Mouse (Mus musculus) bone marrow macrophage, adult 2 months (primary cell): Measurements from ENCODE around the gene Rbks. TPM values are rescaled to one million over a fixed set of nuclear protein-coding genes. Genes with fewer than 3 reads are reported as not detected.
A peak's percentile ranks its signal among the peaks of the same experiment; 100 is the strongest.
"Not testable (repeated sequence)": the region's sequence is repeated elsewhere in the genome, so short reads cannot be mapped to it uniquely, and the experiment has no call there.

Experiments
- H3K27ac ChIP-seq: 2 replicates; pipeline ENCODE4 v1.5.1; 2012; ENCODE audit warnings: low read depth, low read length; ENCODE audit not compliant: insufficient read depth
- H3K4me1 ChIP-seq: 2 replicates; pipeline ENCODE4 v1.6.1; 2012; ENCODE audit warnings: low read length; ENCODE audit not compliant: control insufficient read depth, insufficient read depth
- H3K4me3 ChIP-seq: 2 replicates; pipeline ENCODE4 v1.5.1; 2012; ENCODE audit warnings: mild to moderate bottlenecking, low read length, moderate library complexity; ENCODE audit not compliant: insufficient read depth
- CTCF ChIP-seq: IDR thresholded peaks from 2 replicates; pipeline ENCODE4 v1.5.1; 2012; ENCODE audit warnings: low read depth, mild to moderate bottlenecking, low read length, moderate library complexity
- POLR2A ChIP-seq: IDR thresholded peaks from 2 replicates; pipeline ENCODE4 v1.6.1; 2012; ENCODE audit warnings: mild to moderate bottlenecking, low read depth, low read length, borderline replicate concordance
- polyA plus RNA-seq: library from polyadenylated mRNA; stranded (reverse); fragments of >200 nt; gene quantifications from 2 replicates; pipeline ENCODE4 v1.2.4, GENCODE M21; 2012; ENCODE audit not compliant: missing spikeins, insufficient read depth, insufficient read length

Gene Rbks
- polyA plus RNA-seq, 1 experiment: 12.3 TPM

DNA sequence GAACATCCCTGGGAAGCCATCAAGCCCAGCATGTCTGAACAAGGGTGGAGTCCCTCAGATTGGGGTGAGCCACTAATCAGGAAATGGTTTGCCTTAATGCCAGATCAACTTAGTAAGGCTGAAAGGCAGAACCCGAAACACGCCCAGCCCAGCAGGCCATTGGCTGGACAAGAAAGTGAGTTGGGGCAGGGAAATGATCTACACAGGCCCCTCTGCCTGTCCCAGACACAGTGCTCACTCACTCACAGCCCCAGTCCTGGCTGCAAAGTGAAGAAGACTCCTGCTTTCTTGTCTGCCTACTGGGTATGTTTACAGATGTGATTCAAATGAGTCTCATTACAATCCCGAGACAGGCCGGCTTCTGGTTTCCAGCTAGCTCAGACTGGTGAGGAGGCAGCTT is 63.3 kb downstream of the Rbks start:
- no peak for TF ChIP-seq CTCF
- TF ChIP-seq POLR2A: no peak
- H3K4me1 ChIP-seq: peaks cover 25% of the 10 kb centered on the region
- H3K4me3 ChIP-seq: no peak overlapping the region
- no peak overlapping the region for H3K27ac ChIP-seq

GRCm38 (mm10) chr5:31631169-31631568 is 66.3 kb downstream of the Rbks start:
- not testable (repeated sequence) for H3K4me3 ChIP-seq, H3K27ac ChIP-seq
- H3K4me1 ChIP-seq: peaks cover 34% of the 10 kb centered on the region

DNA sequence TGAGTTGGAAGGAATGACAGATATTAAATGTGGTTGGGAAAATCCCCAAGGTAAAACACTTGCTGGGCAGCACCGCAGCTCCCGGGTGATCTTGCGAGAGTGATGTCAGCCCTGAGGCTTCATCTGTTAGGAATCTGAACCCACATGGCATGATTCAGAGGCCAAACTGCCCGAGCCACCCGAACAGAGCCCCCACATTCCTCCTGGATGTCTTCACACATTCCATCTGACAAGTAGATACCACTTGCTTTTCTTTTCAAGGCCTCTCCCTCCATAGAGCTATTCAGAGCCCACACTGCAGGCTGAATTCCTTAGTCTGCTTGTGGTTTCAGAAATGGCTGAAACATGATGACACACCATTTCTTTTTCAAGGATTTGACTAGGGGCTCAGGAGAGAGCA is 67.4 kb downstream of the Rbks start:
- no peak for TF ChIP-seq POLR2A
- TF ChIP-seq CTCF: no peak
- Histone ChIP-seq H3K4me3 (no peak overlapping the region), H3K27ac (no peak overlapping the region), H3K4me1 (peaks cover 32% of the 10 kb centered on the region)

DNA sequence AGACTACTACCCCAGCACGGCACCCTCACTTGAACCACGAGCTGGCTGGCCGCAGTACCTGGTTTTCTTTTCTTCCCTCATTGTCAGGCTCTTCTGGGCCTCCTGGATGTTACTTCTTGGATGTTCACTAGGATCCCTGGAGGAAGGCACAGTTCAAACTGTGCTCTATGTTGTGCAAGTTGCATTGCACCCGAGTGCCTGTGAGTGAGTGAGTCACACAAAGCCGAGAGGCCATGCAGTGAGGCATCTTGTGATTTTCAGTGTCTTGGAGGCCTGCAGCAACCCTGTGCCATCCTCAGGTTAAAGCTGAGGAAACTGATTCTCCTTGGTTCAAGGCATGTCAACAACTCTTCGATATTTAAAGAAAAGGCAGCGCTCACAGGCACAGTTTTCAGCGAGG is 68.9 kb downstream of the Rbks start:
- Histone ChIP-seq H3K27ac (no peak overlapping the region), H3K4me1 (peaks cover 32% of the 10 kb centered on the region), H3K4me3 (no peak overlapping the region)
- no peak for TF ChIP-seq POLR2A
- TF ChIP-seq CTCF: no peak

DNA sequence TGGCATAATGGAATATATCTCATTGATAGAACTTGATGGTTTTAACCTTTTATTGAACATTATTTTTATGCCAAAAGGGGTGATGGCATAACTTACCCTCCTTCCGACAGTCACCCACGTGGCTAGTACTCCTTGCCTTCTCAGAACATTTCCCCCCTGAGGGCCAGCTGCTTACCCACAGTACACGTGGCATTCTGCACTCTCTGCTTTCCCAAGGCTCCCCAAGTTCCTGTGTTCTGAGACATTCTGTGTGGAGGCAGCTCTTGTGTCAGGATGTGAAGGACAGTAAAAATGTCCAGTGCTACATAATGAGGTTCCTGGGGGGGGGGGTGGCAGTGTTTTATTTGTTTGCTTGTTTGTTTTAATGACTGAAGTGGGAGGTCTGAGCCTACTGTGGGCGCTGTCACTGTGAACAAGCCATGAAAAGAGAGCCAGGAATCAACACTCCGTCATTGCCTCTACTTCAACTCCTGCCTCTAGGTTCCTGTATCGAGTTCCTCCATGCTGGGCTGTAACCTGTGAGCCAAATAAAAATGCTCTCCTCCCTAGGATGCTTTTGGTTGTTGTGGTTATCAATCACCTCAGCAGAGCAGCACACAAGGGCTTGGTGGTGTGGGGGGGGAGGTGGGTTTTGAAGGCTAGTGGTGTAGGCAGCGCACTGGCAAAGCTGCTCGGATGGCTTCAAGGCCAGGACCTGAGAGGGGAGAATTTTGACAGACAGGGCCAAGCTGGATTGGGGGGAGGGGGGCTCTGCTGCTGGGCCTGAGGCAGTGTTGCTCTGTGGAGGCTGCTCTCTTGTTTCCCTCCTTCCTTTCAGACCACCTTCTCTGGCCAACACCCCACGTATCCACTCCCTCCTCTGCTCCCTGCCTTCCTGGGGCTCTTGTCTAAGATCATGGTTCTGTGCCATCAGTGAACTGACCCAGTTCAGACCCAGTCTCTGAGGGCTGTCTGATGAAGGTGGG is 69.6 kb downstream of the Rbks start:
- Histone ChIP-seq H3K4me1 (peaks cover 32% of the 10 kb centered on the region), H3K4me3 (no peak overlapping the region), H3K27ac (no peak overlapping the region)
- no peak for TF ChIP-seq CTCF
- TF ChIP-seq POLR2A: no peak

DNA sequence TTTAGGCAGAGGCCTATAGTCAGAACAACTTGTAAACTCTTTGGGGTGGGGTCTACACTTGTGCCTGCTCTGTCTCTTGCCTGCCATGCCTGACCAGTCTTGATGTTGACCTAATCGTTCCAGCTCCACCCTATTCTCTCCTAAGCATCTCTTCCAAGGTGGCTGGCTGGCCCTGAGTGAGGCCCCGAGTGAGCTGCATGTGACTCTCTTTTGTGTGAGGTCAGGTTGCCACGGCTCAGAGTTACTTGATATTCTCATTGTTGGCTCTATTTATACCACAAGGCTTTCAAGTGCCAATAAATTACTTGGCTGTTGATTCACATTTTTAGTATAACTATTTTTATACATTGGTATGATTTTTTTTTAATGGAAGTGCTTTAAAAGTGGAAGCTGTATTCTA is 70.3 kb downstream of the Rbks start:
- Histone ChIP-seq H3K4me3 (no peak overlapping the region), H3K27ac (no peak overlapping the region), H3K4me1 (peaks cover 32% of the 10 kb centered on the region)
- TF ChIP-seq POLR2A: no peak
- no peak for TF ChIP-seq CTCF

DNA sequence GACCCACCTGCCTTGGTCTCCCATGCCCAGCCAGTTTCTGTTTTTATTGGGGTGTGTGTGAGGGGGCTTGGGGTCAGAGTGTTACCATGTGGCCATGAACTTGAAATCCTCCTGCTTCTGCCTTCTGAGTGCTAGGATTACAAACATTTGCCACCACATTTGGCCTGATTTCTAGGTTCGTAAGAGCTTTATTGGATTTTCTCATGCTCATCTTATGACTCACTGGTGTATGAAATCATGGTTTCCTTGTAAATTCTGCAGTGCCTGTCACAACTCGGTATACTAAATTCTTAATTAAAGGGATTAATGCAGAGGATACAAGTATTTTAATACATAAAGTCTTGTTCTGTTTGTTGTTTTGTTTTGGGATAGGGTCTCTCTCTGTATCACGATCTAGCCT is 77.1 kb downstream of the Rbks start:
- H3K27ac ChIP-seq: no peak overlapping the region
- TF ChIP-seq CTCF (no peak), POLR2A (no peak)
- no peak overlapping the region for H3K4me3 ChIP-seq
- H3K4me1 ChIP-seq: peaks cover 12% of the 10 kb centered on the region

GRCm38 (mm10) chr5:31614339-31615025 is 82.9 kb downstream of the Rbks start:
- H3K27ac ChIP-seq: peak overlapping the region; percentile 90
- H3K4me3 ChIP-seq: peak overlapping the region; percentile 97
- peaks cover 24% of the 10 kb centered on the region for H3K4me1 ChIP-seq
- no peak for TF ChIP-seq POLR2A
- TF ChIP-seq CTCF: no peak

GRCm38 (mm10) chr5:31613852-31614286 is 83.6 kb downstream of the Rbks start:
- H3K4me3 ChIP-seq: peak overlapping the region; percentile 97
- TF ChIP-seq CTCF: peak; percentile 44
- no peak for TF ChIP-seq POLR2A
- peak overlapping the region; percentile 90 for H3K27ac ChIP-seq
- peaks cover 25% of the 10 kb centered on the region for H3K4me1 ChIP-seq

DNA sequence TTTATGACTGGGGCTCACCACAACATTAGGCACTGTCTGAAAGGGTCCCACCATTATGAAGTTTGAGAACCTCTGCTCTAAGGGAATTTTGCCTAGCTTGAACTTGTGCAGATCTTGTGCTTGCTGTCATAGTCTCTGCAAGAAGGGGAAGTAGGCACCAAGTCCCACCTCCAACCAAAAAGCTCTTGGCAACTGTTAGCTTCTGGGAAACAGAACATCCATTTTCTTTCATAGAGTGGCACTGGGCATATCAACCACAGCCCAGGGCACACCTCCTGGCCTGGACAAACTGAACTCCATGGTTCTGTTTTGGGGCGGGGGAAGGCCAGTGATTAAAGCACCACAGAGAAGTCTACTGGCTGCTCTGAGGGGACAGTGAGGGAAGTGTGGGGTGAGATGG is 86.2 kb downstream of the Rbks start:
- Histone ChIP-seq H3K27ac (no peak overlapping the region; the same call in 1 of the 2 replicates), H3K4me1 (peaks cover 27% of the 10 kb centered on the region), H3K4me3 (no peak overlapping the region)
- TF ChIP-seq CTCF (no peak), POLR2A (no peak)
